Mouse (Mus musculus) cerebellum, adult (tissue): ENCODE results near the gene Pphln1.

Source experiments
- ATAC-seq: cut with Nextera tagmentation; 2 replicates; pipeline ENCODE4 v1.9.2; 2017; ENCODE audit warnings: mild to moderate bottlenecking, moderate library complexity, mixed read lengths; ENCODE audit not compliant: insufficient number of reproducible peaks, low FRiP score, low TSS enrichment

Gene Pphln1

GRCm38 (mm10) chr15:93422537-93422936, 24.4 kb downstream of the Pphln1 start:
- no peak for ATAC-seq

- ATAC-seq = 0 out of 2 replicates have a peak, but pooled peaks have one; percentile 20
Observed at GRCm38 (mm10) chr15:93433811-93434210, 35.7 kb downstream of the Pphln1 start.

GRCm38 (mm10) chr15:93435998-93436397, 37.8 kb downstream of the Pphln1 start:
- ATAC-seq = no peak

- peak; percentile 56; the same call in 1 of the 2 replicates for ATAC-seq
Observed at GRCm38 (mm10) chr15:93438663-93439062, 40.5 kb downstream of the Pphln1 start.

GRCm38 (mm10) chr15:93442271-93442670, 44.1 kb downstream of the Pphln1 start:
- ATAC-seq = no peak

- ATAC-seq = no peak
Observed at GRCm38 (mm10) chr15:93443676-93444075, 45.5 kb downstream of the Pphln1 start.

- no peak for ATAC-seq
Observed at GRCm38 (mm10) chr15:93448862-93449261, 50.7 kb downstream of the Pphln1 start.

- no peak for ATAC-seq
Observed at GRCm38 (mm10) chr15:93453296-93453695, 55.1 kb downstream of the Pphln1 start.

- ATAC-seq = no peak
Observed at GRCm38 (mm10) chr15:93456005-93456404, 57.9 kb downstream of the Pphln1 start.

- ATAC-seq = no peak
Observed at GRCm38 (mm10) chr15:93459422-93459821, 61.3 kb downstream of the Pphln1 start.

- no peak for ATAC-seq
Observed at GRCm38 (mm10) chr15:93461066-93461465, 62.9 kb downstream of the Pphln1 start.

- no peak for ATAC-seq
Observed at GRCm38 (mm10) chr15:93471651-93472050, 73.5 kb downstream of the Pphln1 start.

GRCm38 (mm10) chr15:93472089-93472488, 73.9 kb downstream of the Pphln1 start:
- ATAC-seq = no peak

- no peak for ATAC-seq
Observed at GRCm38 (mm10) chr15:93474277-93474676, 76.1 kb downstream of the Pphln1 start.

- no peak for ATAC-seq
Observed at GRCm38 (mm10) chr15:93475688-93476087, 77.5 kb downstream of the Pphln1 start.

- peak; percentile 58; the same call in 1 of the 2 replicates for ATAC-seq
Observed at GRCm38 (mm10) chr15:93477729-93478128, 79.6 kb downstream of the Pphln1 start.

GRCm38 (mm10) chr15:93478676-93479075, 80.5 kb downstream of the Pphln1 start:
- ATAC-seq = no peak

- no peak for ATAC-seq
Observed at GRCm38 (mm10) chr15:93479445-93479844, 81.3 kb downstream of the Pphln1 start.

GRCm38 (mm10) chr15:93481112-93481511, 83.0 kb downstream of the Pphln1 start:
- ATAC-seq = no peak

- no peak for ATAC-seq
Observed at GRCm38 (mm10) chr15:93484261-93484710, 86.1 kb downstream of the Pphln1 start.

- ATAC-seq = no peak
Observed at GRCm38 (mm10) chr15:93485252-93485651, 87.1 kb downstream of the Pphln1 start.

- ATAC-seq = no peak
Observed at GRCm38 (mm10) chr15:93486066-93486465, 87.9 kb downstream of the Pphln1 start.

- ATAC-seq = no peak
Observed at GRCm38 (mm10) chr15:93489597-93489996, 91.4 kb downstream of the Pphln1 start.
